Mouse (Mus musculus): ENCODE results near the gene Pacsin2. TPM values are rescaled to one million over a fixed set of nuclear protein-coding genes. Genes with fewer than 3 reads are reported as not detected.
"Not testable (repeated sequence)": the region's sequence is repeated elsewhere in the genome, so short reads cannot be mapped to it uniquely, and the experiment has no call there.

The Pacsin2 gene
- 53.5 and 55.1 TPM in 2 replicates for polyA plus RNA-seq (2014; fragmentation: Nextera tagmentation; extraction: Ambion mirVana)

GRCm38 (mm10) chr15:83464083-83464904 lies at the start of gene Pacsin2:
Pacsin2 (minus strand) TSS chr15:83464606.
- WGBS: under 1% methylated on average over 88 of the region's 88 CpGs
- Histone ChIP-seq H3K27me3 (ENCODE audit: control insufficient read depth, insufficient read depth, low read length) (no peaks in the 10 kb centered on the region), H3K4me3 (ENCODE audit: low read depth, low read length) (peak within 1 kb of the TSS; percentile 61), H3K9me3 (ENCODE audit: control insufficient read depth, low read depth, low read length) (no peaks in the 10 kb centered on the region), H3K9ac (replicated peaks; ENCODE audit: low read depth, low read length) (peak within 1 kb of the TSS; percentile 82), H3K36me3 (ENCODE audit: control insufficient read depth, insufficient read depth, low read length) (no peaks in the 10 kb centered on the region), H3K4me2 (replicated peaks; ENCODE audit: low read depth, low read length) (peak within 1 kb of the TSS; percentile 89), H3K27ac (ENCODE audit: low read length) (peak within 1 kb of the TSS; percentile 77; the same call in 1 of the 2 replicates), H3K4me1 (ENCODE audit: control insufficient read depth, insufficient read depth, low read length) (peaks cover 11% of the 10 kb centered on the region; the same call in 1 of the 2 replicates)
- ATAC-seq (ENCODE audit: insufficient number of reproducible peaks, insufficient read depth, low FRiP score, low read depth): peak; percentile 99

- Histone ChIP-seq H3K9ac (replicated peaks; ENCODE audit: low read depth, low read length) (no peak overlapping the region), H3K36me3 (ENCODE audit: control insufficient read depth, insufficient read depth, low read length) (no peaks in the 10 kb centered on the region), H3K9me3 (ENCODE audit: control insufficient read depth, low read depth, low read length) (no peaks in the 10 kb centered on the region; the same call in 1 of the 2 replicates), H3K4me1 (ENCODE audit: control insufficient read depth, insufficient read depth, low read length) (no peaks in the 10 kb centered on the region), H3K27me3 (ENCODE audit: control insufficient read depth, insufficient read depth, low read length) (no peaks in the 10 kb centered on the region), H3K27ac (ENCODE audit: low read length) (no peak overlapping the region), H3K4me2 (replicated peaks; ENCODE audit: low read depth, low read length) (no peak overlapping the region), H3K4me3 (ENCODE audit: low read depth, low read length) (no peak overlapping the region)
- WGBS: 68% methylated on average over 13 of the region's 13 CpGs
- no peak for ATAC-seq (ENCODE audit: insufficient number of reproducible peaks, insufficient read depth, low FRiP score, low read depth)
Measured at GRCm38 (mm10) chr15:83512489-83513281, 48.3 kb upstream of the Pacsin2 start.

- no peaks in the 10 kb centered on the region for H3K36me3 ChIP-seq (ENCODE audit: control insufficient read depth, insufficient read depth, low read length)
- H3K9ac ChIP-seq (replicated peaks; ENCODE audit: low read depth, low read length): peak within 1 kb of the TSS; percentile 28
- H3K27me3 ChIP-seq (ENCODE audit: control insufficient read depth, insufficient read depth, low read length): no peaks in the 10 kb centered on the region
- no peak within 1 kb of the TSS for H3K27ac ChIP-seq (ENCODE audit: low read length)
- H3K9me3 ChIP-seq (ENCODE audit: control insufficient read depth, low read depth, low read length): no peaks in the 10 kb centered on the region
- H3K4me1 ChIP-seq (ENCODE audit: control insufficient read depth, insufficient read depth, low read length): no peaks in the 10 kb centered on the region
- 11% methylated on average over 41 of the region's 41 CpGs for WGBS
- H3K4me3 ChIP-seq (ENCODE audit: low read depth, low read length): peak within 1 kb of the TSS; percentile 56
- ATAC-seq (ENCODE audit: insufficient number of reproducible peaks, insufficient read depth, low FRiP score, low read depth): peak; percentile 95
- H3K4me2 ChIP-seq (replicated peaks; ENCODE audit: low read depth, low read length): peak within 1 kb of the TSS; percentile 85
Measured at GRCm38 (mm10) chr15:83510805-83511405, 46.5 kb upstream of the Pacsin2 start, which contains the start of gene Ttll1. Ttll1 (minus strand) TSS chr15:83510893.

- no peak overlapping the region for H3K27ac ChIP-seq (ENCODE audit: low read length)
Measured at GRCm38 (mm10) chr15:83509950-83510804, 45.8 kb upstream of the Pacsin2 start.

GRCm38 (mm10) chr15:83501483-83501882 lies 37.1 kb upstream of the Pacsin2 start:
- H3K27me3 ChIP-seq (ENCODE audit: control insufficient read depth, insufficient read depth, low read length); H3K9ac ChIP-seq (replicated peaks; ENCODE audit: low read depth, low read length); H3K27ac ChIP-seq (ENCODE audit: low read length); H3K4me1 ChIP-seq (ENCODE audit: control insufficient read depth, insufficient read depth, low read length); H3K36me3 ChIP-seq (ENCODE audit: control insufficient read depth, insufficient read depth, low read length); H3K4me2 ChIP-seq (replicated peaks; ENCODE audit: low read depth, low read length); H3K9me3 ChIP-seq (ENCODE audit: control insufficient read depth, low read depth, low read length); ATAC-seq (ENCODE audit: insufficient number of reproducible peaks, insufficient read depth, low FRiP score, low read depth); H3K4me3 ChIP-seq (ENCODE audit: low read depth, low read length): not testable (repeated sequence)
- WGBS: 76% methylated on average over 6 of the region's 6 CpGs

More at GRCm38 (mm10) chr15:83509950-83510804, 45.8 kb upstream of the Pacsin2 start:
- peak overlapping the region; percentile 28 for H3K9ac ChIP-seq (replicated peaks; ENCODE audit: low read depth, low read length)
- H3K36me3 ChIP-seq (ENCODE audit: control insufficient read depth, insufficient read depth, low read length): no peaks in the 10 kb centered on the region
- H3K4me3 ChIP-seq (ENCODE audit: low read depth, low read length): peak overlapping the region; percentile 56
- H3K4me1 ChIP-seq (ENCODE audit: control insufficient read depth, insufficient read depth, low read length): no peaks in the 10 kb centered on the region
- H3K9me3 ChIP-seq (ENCODE audit: control insufficient read depth, low read depth, low read length): no peaks in the 10 kb centered on the region
- no peaks in the 10 kb centered on the region for H3K27me3 ChIP-seq (ENCODE audit: control insufficient read depth, insufficient read depth, low read length)
- peak overlapping the region; percentile 85 for H3K4me2 ChIP-seq (replicated peaks; ENCODE audit: low read depth, low read length)
- ATAC-seq (ENCODE audit: insufficient number of reproducible peaks, insufficient read depth, low FRiP score, low read depth): peak; percentile 68
- 24% methylated on average over 17 of the region's 17 CpGs for WGBS

GRCm38 (mm10) chr15:83500352-83500751 lies 35.9 kb upstream of the Pacsin2 start:
- H3K4me3 ChIP-seq (ENCODE audit: low read depth, low read length): no peak overlapping the region
- H3K9ac ChIP-seq (replicated peaks; ENCODE audit: low read depth, low read length): no peak overlapping the region
- H3K36me3 ChIP-seq (ENCODE audit: control insufficient read depth, insufficient read depth, low read length): peaks cover 13% of the 10 kb centered on the region
- no peaks in the 10 kb centered on the region for H3K9me3 ChIP-seq (ENCODE audit: control insufficient read depth, low read depth, low read length)
- ATAC-seq (ENCODE audit: insufficient number of reproducible peaks, insufficient read depth, low FRiP score, low read depth): no peak
- no peak overlapping the region for H3K4me2 ChIP-seq (replicated peaks; ENCODE audit: low read depth, low read length)
- no peaks in the 10 kb centered on the region for H3K27me3 ChIP-seq (ENCODE audit: control insufficient read depth, insufficient read depth, low read length)
- WGBS: 60% methylated on average over 3 of the region's 3 CpGs
- H3K27ac ChIP-seq (ENCODE audit: low read length): no peak overlapping the region
- no peaks in the 10 kb centered on the region for H3K4me1 ChIP-seq (ENCODE audit: control insufficient read depth, insufficient read depth, low read length)

- H3K4me2 ChIP-seq (replicated peaks; ENCODE audit: low read depth, low read length): no peak overlapping the region
- H3K9ac ChIP-seq (replicated peaks; ENCODE audit: low read depth, low read length): no peak overlapping the region
- no peak overlapping the region for H3K4me3 ChIP-seq (ENCODE audit: low read depth, low read length)
- H3K9me3 ChIP-seq (ENCODE audit: control insufficient read depth, low read depth, low read length): no peaks in the 10 kb centered on the region
- H3K27me3 ChIP-seq (ENCODE audit: control insufficient read depth, insufficient read depth, low read length): no peaks in the 10 kb centered on the region
- peaks cover 13% of the 10 kb centered on the region for H3K36me3 ChIP-seq (ENCODE audit: control insufficient read depth, insufficient read depth, low read length)
- WGBS: 89% methylated on average over 10 of the region's 10 CpGs
- no peaks in the 10 kb centered on the region for H3K4me1 ChIP-seq (ENCODE audit: control insufficient read depth, insufficient read depth, low read length)
- ATAC-seq (ENCODE audit: insufficient number of reproducible peaks, insufficient read depth, low FRiP score, low read depth): no peak
- no peak overlapping the region for H3K27ac ChIP-seq (ENCODE audit: low read length)
Measured at GRCm38 (mm10) chr15:83499211-83499755, 34.9 kb upstream of the Pacsin2 start.
